Mouse (Mus musculus) thymus, adult 2 months (tissue): ENCODE data around the gene Hist2h2aa2. TPM values are rescaled to one million over a fixed set of nuclear protein-coding genes. Genes with fewer than 3 reads are reported as not detected.
"Not testable (repeated sequence)": the region's sequence is repeated elsewhere in the genome, so short reads cannot be mapped to it uniquely, and the experiment has no call there.

Experiments used
- DNase-seq: peaks from one replicate; pipeline ENCODE4 v3.0.0; 2021
- H3K27ac ChIP-seq: fragments of 200-500 bp; 2 replicates; pipeline ENCODE4 v1.5.1; 2012; ENCODE audit warnings: low read length, control low read depth; ENCODE audit not compliant: control insufficient read depth, insufficient read depth
- H3K27me3 ChIP-seq: fragments of 200-500 bp; 2 replicates; pipeline ENCODE4 v1.6.1; 2012; ENCODE audit warnings: mild to moderate bottlenecking, low read length, moderate library complexity, mixed read lengths; ENCODE audit not compliant: control insufficient read depth, insufficient read depth
- H3K36me3 ChIP-seq: fragments of 200-500 bp; 2 replicates; pipeline ENCODE4 v1.6.1; 2012; ENCODE audit warnings: mild to moderate bottlenecking, low read length, moderate library complexity; ENCODE audit not compliant: control insufficient read depth, insufficient read depth
- H3K4me1 ChIP-seq: fragments of 200-500 bp; replicated peaks from 2 replicates; pipeline ENCODE4 v1.6.1; 2012; ENCODE audit warnings: low read length; ENCODE audit not compliant: control insufficient read depth, insufficient read depth
- H3K4me3 ChIP-seq: fragments of 200-500 bp; 2 replicates; pipeline ENCODE4 v1.5.1; 2012; ENCODE audit warnings: mild to moderate bottlenecking, low read length, control low read depth, moderate library complexity; ENCODE audit not compliant: control insufficient read depth, insufficient read depth
- CTCF ChIP-seq: fragments of 200-500 bp; IDR thresholded peaks from 2 replicates; pipeline ENCODE4 v1.5.1; 2012; ENCODE audit warnings: mild to moderate bottlenecking, control low read depth, low read length, moderate library complexity, borderline replicate concordance; ENCODE audit not compliant: control insufficient read depth, poor library complexity, insufficient read depth; ENCODE audit errors: extremely low read depth
- POLR2A ChIP-seq: fragments of 200-500 bp; IDR thresholded peaks from 2 replicates; pipeline ENCODE4 v1.6.1; 2012; ENCODE audit warnings: mild to moderate bottlenecking, low read length, control low read depth, moderate library complexity; ENCODE audit not compliant: control insufficient read depth, poor library complexity, insufficient read depth; ENCODE audit errors: extremely low read depth
- WGBS: fragments of 180-500 bp; shearing (Covaris S2); methylation state at CpG from one replicate; pipeline ENCODE4 v1.1.7; 2018; 5-methylcytosine and 5-hydroxymethylcytosine counted together
- polyA plus RNA-seq: library from polyadenylated mRNA; depleted of rRNA; stranded (reverse); fragments of >200 nt; gene quantifications from 2 replicates; pipeline ENCODE4 v1.2.3, GENCODE M21; 2012

Gene Hist2h2aa2
- polyA plus RNA-seq, 1 experiment = 255 TPM

- Histone ChIP-seq H3K4me3 (peak overlapping the region; percentile 80), H3K4me1 (peaks cover 21% of the 10 kb centered on the region), H3K27ac (peak overlapping the region; percentile 98)
- not testable (repeated sequence) for H3K36me3 ChIP-seq, H3K27me3 ChIP-seq, DNase-seq
- under 1% methylated on average over 34 of the region's 47 CpGs for WGBS
- peak; percentile 77 for TF ChIP-seq POLR2A
These were observed 19.8 kb downstream of the Hist2h2aa2 start for GRCm38 (mm10) chr3:96220131-96220764.

GRCm38 (mm10) chr3:96219661-96220130, 20.4 kb downstream of the Hist2h2aa2 start, which contains the start of the genes Bola1 and Hist2h2ab:
TSS of gene Bola1 (minus strand) at chr3:96219709.
TSS of gene Hist2h2ab (plus strand) at chr3:96219865.
- Histone ChIP-seq H3K27ac (peak within 1 kb of the TSS; percentile 98), H3K4me1 (peaks cover 18% of the 10 kb centered on the region), H3K27me3 (no peaks in the 10 kb centered on the region), H3K4me3 (peak within 1 kb of the TSS; percentile 80), H3K36me3 (no peaks in the 10 kb centered on the region)
- peak; percentile 79 for DNase-seq
- TF ChIP-seq POLR2A (peak; percentile 86), CTCF (peak; percentile 42; the same call in 1 of the 2 replicates)
- under 1% methylated on average over 37 of the region's 37 CpGs for WGBS

DNA sequence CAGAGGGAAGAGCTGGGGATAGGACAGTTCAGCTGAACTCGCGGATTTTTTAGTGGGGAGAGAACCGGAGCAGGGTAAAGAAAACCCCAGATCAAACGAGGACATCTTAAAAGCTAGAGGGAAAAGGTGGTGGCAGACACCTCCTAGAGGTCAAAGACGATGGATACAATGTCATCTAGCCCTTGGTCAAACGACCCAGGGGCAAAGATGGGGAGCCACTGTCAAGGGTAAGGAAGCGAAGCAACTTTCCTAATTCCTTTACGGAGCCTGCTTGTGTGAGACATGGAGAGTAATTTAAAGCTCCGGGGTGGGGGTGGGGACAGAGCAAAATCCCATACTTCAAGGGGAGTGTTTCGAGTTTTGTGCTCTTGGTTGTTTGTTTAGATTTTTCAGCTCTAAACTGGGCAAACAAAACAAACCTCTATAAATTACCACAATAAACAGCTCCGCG, 20.9 kb downstream of the Hist2h2aa2 start:
- Histone ChIP-seq H3K27ac (peak overlapping the region; percentile 90), H3K4me3 (peak overlapping the region; percentile 49), H3K27me3 (no peaks in the 10 kb centered on the region), H3K4me1 (peaks cover 17% of the 10 kb centered on the region), H3K36me3 (no peaks in the 10 kb centered on the region)
- under 1% methylated on average over 12 of the region's 12 CpGs for WGBS
- DNase-seq = peak; percentile 56
- TF ChIP-seq CTCF = no peak
- no peak for TF ChIP-seq POLR2A

- Histone ChIP-seq H3K4me1 (no peaks in the 10 kb centered on the region), H3K27ac (no peak overlapping the region), H3K36me3 (no peaks in the 10 kb centered on the region), H3K27me3 (no peaks in the 10 kb centered on the region), H3K4me3 (no peak overlapping the region)
- no peak for DNase-seq
- 61% methylated on average over 15 of the region's 15 CpGs for WGBS
- no peak for TF ChIP-seq CTCF
- TF ChIP-seq POLR2A = no peak
These were observed 30.8 kb downstream of the Hist2h2aa2 start for GRCm38 (mm10) chr3:96209242-96209641.

GRCm38 (mm10) chr3:96207819-96208218, 32.3 kb downstream of the Hist2h2aa2 start:
- 73% methylated on average over 3 of the region's 3 CpGs for WGBS
- no peaks in the 10 kb centered on the region for H3K4me1 ChIP-seq
- H3K27me3 ChIP-seq = no peaks in the 10 kb centered on the region
- no peak overlapping the region for H3K4me3 ChIP-seq
- no peak for DNase-seq
- TF ChIP-seq POLR2A = no peak
- no peak for TF ChIP-seq CTCF
- H3K36me3 ChIP-seq = no peaks in the 10 kb centered on the region
- H3K27ac ChIP-seq = no peak overlapping the region

- peaks cover 20% of the 10 kb centered on the region for H3K4me1 ChIP-seq
- no peaks in the 10 kb centered on the region for H3K36me3 ChIP-seq
- H3K27me3 ChIP-seq = no peaks in the 10 kb centered on the region
- DNase-seq = no peak
- WGBS = 64% methylated on average over 2 of the region's 2 CpGs
- no peak overlapping the region for H3K27ac ChIP-seq
- TF ChIP-seq POLR2A = no peak
- TF ChIP-seq CTCF = no peak
- H3K4me3 ChIP-seq = no peak overlapping the region
These were observed 40.3 kb downstream of the Hist2h2aa2 start for GRCm38 (mm10) chr3:96199731-96200130.

DNA sequence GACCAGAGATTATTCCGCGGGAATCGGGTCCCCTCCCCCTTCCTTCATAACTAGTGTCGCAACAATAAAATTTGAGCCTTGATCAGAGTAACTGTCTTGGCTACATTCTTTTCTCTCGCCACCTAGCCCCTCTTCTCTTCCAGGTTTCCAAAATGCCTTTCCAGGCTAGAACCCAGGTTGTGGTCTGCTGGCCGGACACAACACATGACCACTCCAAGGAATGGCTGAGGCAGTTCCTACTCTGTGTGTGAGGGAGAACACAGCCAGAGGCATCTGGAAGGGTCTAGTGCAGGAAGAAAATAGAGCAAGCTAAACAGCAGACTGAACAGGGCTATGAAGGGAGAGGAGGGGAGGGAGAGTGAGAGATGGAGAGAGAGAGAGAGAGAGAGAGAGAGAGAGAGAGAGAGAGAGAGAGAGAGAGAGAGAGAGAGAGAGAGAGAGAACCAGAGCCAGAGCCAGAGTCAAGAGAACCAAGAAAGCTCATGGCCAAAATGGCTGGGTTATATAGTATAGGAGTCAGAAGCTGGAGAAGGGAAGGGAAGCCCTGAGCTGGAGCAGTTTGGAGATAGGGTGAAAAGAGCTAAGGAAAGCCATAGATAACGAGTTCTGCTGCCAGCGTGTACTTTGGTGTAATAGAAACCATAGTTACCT, 41.4 kb downstream of the Hist2h2aa2 start:
- H3K36me3 ChIP-seq, H3K4me3 ChIP-seq, H3K27ac ChIP-seq, DNase-seq, H3K27me3 ChIP-seq: not testable (repeated sequence)
- 35% methylated on average over 8 of the region's 8 CpGs for WGBS
- peaks cover 22% of the 10 kb centered on the region for H3K4me1 ChIP-seq
